Mouse (Mus musculus): Measurements from ENCODE around the gene Sec11a.
A peak's percentile ranks its signal among the peaks of the same experiment; 100 is the strongest.
"Not testable (repeated sequence)": the region's sequence is repeated elsewhere in the genome, so short reads cannot be mapped to it uniquely, and the experiment has no call there.

Sec11a gene

DNA sequence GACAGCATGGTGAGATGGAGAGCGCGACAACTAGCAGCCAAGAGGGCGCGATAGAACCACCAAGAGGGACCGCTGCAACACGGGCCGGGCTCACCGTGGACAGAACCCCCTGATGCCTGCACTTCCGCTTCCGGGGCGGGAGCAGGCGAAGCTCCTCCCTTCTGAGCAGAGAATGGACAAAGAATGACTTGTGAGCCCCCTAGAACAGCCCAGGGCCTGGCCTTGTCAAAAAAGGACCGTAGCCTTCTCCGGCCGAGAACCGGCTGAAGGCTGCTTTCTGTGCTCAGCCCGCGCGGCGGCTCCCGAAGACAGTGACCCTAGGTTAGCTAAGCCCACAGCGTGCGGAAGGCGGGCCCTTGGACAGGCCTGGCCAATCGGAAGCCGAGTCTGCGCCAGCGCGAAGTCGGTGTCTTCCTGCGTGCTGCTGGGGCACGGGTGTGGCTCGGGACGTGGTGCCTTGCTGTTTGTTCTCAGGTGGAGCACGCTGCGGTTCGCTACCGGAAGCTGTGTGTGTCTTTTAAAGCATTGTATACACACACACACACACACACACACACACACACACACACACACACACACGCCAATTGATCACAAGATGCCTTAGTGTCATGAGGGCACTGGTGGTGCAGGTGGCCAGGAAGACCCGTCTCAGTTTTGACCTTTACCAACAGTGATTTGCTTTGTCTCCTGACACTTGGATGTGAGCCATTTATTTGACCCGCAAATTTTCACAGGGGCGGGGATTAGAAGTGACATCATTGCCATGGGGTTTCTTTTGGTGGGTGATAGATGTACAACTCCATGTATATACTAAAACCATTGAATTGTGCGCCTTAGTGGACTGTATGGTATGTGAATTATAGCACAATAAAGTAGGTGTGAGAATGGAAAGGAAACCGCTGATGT is at the start of gene Sec11a:
Gene Sec11a (minus strand): TSS at position 336 of the 906 bp plus-strand sequence.
- peak; percentile 83 for DNase-seq (ENCODE audit: low read depth, low spot score)

DNA sequence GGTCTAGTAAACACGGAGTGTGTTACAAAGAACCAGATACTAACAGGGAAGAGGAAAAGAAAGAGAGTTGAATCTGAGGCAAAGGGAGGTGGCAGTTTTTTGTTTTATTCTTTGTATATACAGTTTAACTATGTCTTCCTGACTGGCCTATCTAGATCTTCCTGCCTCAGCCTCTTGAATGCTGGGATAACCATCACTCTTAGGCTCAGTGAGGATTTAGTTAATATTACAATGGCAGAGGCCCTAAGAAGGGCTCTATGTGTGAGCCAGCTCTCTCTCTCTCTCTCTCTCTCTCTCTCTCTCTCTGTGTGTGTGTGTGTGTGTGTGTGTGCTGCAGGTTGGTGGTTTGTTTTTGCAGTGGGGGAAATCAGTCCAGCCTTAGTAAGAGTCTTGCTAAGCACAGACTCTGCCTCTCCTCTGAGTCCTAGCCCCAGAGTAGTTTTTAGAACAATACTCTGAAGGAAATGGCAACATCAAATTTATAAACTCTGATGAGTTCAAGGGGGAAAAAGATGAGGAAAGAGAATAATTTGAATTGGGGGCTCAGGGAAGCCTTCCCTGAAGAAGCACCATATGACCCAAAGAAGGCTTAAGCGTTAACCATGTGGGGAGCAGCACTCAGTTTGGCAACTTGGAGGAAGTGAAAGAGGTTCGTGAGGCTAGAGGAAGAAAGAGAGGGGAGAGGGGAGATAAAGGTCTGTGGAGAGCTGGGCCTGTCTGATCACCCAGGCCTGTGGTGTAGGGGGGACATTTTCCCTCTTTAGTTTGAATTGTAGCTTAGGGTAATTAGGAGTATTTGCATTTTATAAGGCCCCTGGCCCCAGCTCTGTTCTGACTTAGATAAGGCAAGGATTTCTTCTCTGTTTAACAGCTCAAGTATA is 47.9 kb upstream of the Sec11a start:
- DNase-seq (ENCODE audit: low read depth, low spot score) = no peak

DNA sequence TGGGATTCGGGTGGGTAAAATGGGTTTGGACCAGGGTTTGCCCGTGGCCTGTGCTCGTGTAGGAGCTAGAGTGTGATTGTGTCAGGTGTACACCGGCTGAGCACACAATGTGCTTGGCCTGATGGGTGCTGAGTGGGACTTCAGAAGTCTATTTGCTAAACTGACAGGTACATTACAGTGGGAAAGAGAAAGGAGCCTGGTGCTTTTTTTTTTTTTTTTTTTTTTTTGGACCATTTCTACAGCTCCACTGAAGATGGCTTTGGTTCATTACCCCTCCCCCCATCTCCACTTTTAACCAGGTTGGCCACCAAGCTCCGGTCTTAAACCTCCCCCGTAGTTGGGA is 47.1 kb upstream of the Sec11a start:
- no peak for DNase-seq (ENCODE audit: low read depth, low spot score)

DNA sequence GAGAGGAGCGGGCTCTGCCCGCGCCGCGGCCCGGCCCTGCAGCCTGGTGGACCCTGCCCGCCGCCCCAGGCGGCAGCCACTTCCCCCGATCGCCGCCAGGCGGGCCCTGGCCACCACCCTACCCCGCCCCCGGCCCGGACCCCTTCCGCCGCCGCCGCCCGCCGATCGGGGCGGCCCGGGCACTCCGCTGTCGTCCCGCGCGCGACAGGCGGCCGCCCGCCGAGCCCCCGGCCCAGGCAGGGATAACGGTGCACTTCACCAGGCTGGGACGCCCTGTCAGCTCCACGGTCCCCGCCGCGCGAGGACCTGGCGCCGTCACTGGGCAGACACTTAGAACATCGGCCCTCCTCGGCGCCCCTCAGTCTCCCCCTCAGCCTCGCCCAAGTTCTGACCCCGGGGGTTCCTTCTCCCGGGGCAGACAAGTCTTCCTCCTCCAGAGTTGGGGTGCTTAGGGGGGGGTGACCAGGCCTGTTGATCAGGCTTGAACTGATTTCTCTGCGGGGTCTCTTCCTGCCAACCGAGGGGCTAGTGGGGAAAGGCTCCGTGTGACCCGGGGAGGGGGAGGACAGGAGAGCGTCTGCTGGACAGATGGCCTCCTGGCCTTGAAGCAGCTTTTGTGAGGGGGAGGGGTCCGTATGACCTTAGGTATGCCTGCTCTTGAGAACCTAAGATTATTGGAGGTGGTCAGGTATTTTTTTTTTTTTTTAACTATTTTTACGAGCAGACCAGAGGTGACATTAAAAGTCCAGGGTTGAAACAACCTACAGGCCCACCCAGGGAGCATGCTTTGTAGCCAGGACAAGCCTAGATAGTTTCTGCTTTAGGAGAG is 46.5 kb upstream of the Sec11a start:
- no peak for DNase-seq (ENCODE audit: low read depth, low spot score)

DNA sequence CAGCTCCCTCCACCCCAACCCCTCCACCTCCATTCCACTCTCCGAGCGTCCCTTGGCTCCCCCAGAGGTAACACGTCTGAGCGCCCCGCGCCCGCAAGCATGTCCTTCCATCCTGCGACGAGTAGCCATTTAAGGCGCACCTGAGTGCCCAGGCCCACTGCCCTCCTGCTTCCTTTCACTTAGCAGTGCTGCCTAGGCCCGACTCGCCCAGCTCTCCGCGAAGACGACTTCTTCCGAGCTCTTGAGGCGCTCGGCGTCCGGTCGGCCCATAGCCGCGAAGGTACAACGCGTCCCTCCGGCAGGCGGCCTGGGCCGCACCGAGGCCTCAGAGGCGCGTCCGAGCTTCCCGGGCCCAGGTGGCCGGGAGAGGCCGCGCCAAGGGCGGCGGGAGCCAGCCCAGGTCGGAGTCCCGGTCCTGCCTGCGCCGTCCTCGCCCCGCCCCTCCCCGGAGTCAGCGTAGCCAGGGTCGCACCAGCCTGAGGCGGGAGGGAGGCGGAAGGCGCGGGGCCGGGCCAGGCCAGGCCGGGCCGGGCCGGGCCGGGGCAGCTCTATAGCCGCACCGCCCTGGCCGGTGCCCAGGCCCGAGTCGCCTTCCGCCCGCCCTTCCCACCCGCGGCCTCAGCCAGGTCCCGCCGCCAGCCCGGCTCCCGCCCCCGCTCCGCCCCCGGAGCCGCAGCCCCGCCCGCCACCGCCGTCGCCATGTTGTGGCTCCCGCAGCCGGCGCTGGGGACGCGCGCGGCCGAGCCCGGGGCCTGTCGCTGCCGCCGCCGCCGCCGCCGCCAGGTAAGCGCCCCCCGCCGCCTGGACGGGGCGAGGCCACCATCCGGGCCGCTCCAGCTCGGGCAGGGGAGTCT is 45.6 kb upstream of the Sec11a start, which contains the start of gene Zfp592:
Gene Zfp592 (plus strand): TSS at position 702 of the 854 bp plus-strand sequence.
- DNase-seq (ENCODE audit: low read depth, low spot score) = peak; percentile 51

DNA sequence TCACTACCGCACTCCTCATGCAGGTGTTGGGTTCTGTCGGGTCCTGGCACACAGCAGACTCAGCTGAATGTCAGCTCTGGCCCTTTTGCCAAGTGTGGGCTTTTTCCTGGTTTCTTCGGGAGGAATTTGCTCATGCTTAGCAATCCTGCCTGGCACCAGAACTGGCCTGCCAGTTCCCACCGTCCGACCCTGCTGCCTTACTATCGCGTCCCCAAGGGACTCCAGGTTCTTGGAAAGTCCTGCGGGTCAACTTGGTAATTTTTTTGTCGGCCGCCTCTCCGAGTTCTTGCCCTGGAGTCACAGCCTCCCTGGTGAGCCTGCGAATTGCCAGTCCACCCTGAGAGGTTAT is 45.0 kb upstream of the Sec11a start:
- no peak for DNase-seq (ENCODE audit: low read depth, low spot score)

DNA sequence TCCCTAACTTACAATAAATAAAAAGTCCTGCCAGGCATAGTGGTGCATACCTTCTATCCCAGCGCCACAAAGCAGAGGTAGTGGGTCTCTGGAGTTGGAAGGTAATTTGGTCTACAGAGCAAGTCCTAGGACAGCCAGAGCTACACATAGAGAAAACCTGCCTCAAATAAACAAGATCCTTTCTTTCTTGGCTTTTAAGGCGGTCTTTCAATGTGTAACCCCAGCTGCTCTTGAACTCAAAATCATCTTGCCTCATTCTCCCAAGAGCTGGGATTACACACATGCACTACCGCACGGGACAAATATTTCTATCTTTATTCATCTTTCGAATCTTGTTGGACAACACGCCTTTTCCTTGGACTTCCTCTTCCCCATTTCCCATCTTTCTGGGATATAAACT is 44.5 kb upstream of the Sec11a start:
- DNase-seq (ENCODE audit: low read depth, low spot score) = no peak

DNA sequence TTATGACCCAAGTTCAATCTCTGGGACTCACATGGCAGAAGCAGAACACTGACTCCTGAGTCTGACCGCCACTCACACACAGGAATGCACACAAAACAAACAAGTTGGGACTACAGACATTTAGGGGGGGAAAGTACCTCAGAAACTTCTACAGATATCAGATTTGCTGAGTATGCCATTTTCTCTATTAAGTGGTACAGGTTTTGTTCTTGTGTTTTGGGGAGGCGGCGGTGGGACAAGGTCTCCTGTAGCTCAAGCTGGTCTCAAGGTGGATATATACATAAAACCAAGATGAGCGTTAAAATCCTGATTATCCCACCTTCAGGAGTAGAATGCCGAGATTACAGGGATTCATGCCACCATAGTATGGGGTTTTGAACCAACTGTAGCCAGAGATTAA is 44.0 kb upstream of the Sec11a start:
- DNase-seq (ENCODE audit: low read depth, low spot score) = no peak

DNA sequence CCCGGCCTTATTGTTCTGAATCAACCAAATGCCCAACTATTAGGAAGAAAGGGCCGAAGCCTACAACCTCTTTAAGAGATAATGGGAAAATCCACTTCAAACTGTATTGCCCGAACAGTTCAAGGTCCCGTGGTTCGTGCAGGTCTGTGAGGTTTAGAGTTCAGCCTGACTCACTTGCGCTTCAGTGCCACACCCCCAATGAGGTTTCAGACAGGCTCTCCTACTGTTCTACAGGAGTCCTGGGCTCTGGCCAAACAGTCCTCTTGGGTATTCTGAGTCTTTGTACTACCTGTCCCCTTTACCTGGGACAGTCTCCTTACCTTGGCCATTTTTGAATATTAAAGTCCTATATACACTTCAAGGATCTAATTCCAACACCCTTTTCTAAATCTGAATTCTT is 42.7 kb upstream of the Sec11a start:
- no peak for DNase-seq (ENCODE audit: low read depth, low spot score)

DNA sequence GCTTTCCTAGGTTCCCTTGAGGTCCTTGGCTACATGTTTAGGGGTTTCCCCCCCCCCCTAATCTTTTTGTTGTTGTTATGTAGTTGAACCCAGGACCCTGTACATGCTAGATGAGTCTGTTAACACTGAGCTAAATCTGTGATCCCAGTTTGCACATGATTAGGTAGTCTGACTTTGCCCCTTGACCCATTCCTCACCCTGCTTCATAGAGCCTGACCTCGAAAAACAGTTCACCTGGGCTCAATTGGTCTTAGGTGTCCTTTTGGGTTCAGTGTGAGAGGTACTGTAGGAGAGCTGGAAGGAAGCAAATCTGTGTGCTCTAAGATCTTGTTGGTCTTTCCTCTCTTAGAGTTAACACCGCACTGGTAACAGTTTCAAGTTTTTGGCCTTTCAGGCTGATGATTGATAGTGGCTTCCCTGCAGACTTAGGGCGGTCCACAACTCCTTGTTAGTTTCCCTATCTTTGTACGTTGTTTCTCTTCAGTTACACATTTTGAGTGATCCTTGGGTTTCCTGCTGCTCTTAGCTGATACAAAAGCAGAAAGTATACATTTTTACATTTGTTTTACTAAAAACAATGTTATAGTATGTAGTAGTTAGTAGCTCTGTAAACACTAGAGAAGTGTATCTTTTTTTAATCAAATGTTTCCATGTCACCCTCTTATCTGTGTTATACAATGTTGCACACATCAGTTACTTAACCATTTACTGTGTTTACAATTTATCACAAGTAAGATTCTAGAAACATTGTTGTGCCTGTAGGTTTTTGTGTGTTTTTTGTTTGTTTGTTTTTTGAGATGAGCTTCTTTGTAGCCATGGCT is 40.4 kb upstream of the Sec11a start:
- no peak for DNase-seq (ENCODE audit: low read depth, low spot score)

DNA sequence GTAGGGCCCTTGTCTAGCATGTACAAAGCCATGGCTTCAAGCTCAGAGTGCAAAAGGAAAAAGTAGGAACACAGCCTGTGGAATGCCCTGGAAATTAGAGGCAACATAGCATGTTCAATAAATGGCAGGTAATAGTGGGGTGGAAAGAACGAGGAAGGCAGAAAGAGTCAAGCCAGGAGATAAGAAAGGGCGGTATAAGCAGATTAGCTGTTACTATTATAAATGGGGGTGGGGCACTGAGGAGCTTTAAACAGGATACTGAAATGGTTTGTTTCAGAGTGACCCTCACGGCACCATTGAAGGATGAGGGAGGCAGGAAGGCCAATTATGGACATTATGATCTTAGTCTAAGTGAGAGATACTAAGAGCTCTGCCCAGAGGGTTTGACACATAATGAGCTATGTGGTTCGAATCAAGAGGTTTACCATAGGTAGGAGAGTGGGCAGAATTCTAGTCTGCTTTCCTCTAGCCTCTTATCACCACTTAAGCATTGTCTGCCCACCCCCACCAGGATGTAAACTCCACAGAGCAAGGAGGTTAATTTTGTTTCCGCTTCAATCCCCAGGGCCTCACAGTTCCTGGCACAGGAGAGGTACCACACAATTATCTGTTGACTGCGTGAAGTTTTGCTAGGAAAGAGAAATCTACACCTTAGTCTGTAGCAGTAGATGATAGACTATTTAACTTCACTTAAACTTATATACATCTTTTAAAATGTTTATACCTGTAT is 39.0 kb upstream of the Sec11a start:
- DNase-seq (ENCODE audit: low read depth, low spot score) = no peak

DNA sequence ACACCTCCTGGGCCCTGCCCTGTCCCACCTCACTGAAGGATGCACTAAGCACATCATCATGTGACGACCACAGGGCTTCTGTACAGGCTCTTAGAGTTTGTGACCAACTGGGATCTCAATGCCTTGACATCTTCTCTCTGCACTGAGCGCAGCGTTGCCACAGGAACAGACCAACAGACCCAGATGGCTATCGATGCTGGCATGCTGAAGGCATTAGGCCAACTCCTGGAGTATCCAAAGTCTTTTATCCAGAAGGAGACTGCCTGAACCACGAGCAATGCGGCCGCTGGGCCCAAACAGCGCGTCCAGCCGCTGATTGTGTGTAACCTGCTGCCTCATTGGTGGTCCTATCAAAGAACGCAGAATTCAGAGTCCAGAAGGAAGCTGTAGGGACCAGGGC is 33.0 kb upstream of the Sec11a start:
- DNase-seq (ENCODE audit: low read depth, low spot score) = no peak

DNA sequence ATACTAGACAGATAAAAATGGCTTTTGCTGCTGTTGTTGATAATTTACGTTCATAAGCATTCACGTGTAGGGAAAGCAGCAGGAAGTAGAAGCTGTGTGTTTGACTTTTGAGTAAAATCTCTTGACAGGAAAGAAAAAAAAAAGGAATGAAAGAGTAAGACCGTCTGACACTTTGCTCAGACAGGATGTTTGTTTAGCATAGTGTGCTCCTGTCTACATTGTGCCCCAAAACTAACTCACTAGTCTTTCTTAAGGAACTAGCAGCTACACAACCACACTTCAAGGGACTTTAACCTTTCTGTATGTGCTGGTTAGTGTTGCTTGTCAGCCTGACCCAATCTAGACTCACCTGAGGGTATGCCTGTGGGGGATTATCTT is 26.0 kb upstream of the Sec11a start:
- not testable (repeated sequence) for DNase-seq (ENCODE audit: low read depth, low spot score)

DNA sequence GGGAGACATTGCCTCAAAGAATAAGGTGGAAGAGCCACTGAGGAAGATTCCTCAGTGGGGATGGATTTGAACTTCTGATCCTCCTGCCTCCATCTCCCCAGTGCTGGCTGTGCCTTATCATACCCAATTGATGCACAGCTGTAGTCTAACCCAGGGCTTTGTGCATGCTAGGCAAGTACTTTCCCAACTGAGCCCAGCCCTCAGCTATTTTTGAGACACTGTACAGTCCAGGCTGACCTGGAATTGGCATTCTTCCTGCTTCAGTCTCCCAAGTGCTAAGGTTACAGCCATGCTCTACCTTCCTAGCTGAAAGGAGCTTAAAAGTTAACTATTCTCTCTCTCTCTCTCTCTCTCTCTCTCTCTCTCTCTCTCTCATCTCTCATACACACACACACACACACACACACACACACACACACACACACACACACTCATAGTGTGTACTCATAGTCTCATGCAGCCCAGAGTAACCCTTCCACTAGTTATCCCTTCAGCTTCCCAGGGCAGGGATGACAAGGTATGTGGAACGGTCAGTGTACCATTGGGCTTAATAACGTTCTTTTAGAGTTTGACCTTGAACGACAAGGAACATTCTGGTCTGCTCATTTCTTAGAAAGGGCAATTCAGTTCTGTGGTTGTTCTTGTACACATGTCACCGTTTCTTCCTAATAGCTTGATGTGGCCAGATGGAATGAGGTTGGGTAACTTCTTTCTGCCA is 25.5 kb upstream of the Sec11a start:
- not testable (repeated sequence) for DNase-seq (ENCODE audit: low read depth, low spot score)

DNA sequence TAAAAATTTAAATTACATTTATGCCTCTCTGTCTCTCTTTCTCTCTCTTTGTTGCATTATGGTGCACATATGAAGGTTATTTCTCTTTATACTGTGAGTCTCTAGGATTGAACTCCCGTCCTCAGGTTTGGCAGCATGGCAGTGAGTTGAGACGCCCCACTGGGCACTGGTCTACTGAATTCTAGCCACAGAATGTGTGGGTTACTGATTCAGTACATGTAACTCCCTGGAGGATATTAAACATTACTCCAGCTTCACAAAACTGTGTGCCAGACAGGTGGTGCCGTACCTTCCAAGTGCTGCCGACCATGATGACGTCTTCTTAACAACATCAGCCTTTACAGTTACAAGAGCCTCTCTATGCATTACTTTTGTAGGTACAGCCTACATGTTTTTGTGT is 24.5 kb upstream of the Sec11a start:
- no peak for DNase-seq (ENCODE audit: low read depth, low spot score)

DNA sequence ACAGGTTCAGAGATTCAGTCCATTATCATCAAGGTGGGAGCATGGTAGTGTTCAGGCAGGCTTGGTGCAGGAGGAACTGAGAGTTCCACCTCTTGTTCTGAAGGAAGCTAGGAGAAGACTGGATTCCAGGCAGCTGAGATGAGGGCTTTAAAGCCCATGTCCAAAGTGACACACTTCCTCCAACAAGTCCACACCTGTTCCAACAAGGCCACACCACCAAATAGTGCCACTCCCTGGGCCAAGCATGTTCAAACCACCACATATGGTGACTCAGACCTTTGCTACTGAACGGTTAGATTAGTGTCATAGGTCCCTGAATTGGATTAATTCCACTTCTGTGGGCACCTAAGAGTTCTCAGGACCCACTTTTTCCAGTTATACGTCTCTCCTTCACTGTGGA is 23.8 kb upstream of the Sec11a start:
- DNase-seq (ENCODE audit: low read depth, low spot score) = no peak

DNA sequence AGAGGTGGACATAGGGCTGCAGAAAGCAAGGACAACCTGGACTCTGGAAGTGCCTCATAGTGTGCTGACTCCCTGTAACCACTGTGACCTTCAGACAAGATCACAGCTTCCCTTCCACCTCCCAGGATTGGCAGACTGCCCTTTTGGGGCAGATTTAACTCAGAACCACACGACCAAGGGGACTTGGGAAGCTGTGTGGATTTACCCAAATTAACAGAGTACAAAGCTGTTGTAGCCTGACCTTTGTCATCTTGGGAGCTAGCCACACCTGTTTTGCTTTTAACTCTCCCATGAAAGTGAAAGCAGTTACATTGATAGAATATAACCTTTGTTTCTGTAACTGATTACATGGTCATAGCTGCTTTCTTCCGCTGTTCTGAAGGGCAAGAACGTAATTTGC is 23.3 kb upstream of the Sec11a start:
- DNase-seq (ENCODE audit: low read depth, low spot score) = no peak

DNA sequence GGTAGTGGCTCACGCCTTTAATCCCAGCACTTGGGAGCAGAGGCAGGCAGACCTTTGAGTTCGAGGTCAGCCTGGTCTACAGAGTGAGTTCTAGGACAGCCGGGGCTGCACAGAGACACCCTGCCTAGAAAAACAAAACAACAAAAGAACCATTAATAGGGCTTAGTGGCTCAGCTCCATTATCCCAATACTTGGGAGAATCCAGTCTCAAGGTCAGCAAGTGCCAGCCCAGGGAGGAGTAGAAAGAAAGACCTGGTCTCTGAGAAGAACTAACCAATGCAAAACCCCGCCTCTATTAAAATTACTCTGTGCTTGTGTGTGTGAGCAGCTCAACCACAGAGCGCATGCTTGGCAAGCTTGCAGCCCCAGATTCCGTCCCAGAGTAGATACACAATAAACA is 15.2 kb upstream of the Sec11a start:
- no peak for DNase-seq (ENCODE audit: low read depth, low spot score)

DNA sequence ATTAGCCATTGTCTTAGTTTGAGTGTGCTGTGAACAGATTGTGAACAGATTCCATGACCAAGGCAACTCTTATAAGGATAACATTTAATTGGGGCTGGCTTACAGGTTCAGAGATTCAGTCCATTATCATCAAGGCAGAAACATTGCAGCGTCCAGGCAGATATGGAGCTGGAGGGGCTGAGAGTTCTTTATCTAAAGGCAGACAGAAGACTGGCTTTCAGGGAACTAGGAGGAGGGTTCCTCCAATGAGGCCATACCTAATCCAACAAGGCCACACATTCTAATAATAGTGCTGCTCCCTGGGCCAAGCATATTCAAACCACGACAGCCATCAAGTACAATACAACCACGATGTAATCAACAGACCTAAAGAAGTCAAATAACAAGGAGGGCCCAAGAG is 11.4 kb upstream of the Sec11a start:
- DNase-seq (ENCODE audit: low read depth, low spot score) = no peak
